Mouse (Mus musculus): ENCODE measurements around the gene Mllt11.

The Mllt11 gene

DNA sequence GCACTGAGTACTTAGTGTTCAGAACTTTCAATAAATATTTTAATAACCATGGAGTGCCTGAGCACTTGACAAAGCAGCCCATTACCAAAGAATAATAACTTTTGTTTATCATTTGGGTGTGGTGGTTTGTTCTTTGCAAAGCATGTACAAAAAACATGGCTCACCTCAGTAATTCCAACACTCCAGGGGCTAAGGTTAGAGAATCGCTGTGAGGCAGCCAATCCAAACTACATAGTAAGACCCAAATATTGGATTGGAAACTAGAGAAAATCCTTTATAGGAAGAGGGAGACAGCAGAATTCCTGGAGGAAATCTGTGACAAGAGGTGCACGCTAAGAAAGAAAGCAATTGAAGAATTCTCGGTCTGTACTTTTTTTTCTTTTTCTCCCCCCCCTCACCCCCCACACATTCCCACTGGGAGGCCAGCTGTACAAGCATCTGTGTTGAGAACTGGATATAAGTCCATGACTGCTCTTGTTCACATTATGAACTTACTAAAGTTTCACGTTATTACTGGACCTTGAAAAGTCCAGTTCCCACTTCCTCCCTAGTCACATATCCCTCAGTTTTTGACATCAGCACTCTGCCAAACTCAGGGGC, 15.2 kb downstream of the Mllt11 start:
- 11% methylated on average over 4 of the region's 4 CpGs for WGBS

DNA sequence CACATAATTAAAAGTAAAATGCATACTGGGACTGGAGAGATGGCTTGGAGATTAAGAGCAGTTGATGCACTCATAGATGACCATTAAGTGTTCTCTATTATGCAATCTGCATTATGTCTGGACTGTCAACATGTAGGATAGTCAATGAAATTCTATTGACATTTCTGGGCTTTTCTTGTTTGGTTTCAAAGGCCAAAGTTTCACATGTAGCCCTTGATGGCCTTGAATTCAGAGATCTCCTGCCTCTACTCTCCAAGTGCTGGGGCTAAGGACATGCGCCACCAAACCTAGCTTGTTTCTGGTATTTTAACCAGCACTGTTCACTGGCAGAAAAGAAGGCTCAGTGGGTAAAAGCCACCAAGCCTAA, 18.4 kb downstream of the Mllt11 start:
- 100% methylated on average over 1 of the region's 1 CpGs for WGBS

DNA sequence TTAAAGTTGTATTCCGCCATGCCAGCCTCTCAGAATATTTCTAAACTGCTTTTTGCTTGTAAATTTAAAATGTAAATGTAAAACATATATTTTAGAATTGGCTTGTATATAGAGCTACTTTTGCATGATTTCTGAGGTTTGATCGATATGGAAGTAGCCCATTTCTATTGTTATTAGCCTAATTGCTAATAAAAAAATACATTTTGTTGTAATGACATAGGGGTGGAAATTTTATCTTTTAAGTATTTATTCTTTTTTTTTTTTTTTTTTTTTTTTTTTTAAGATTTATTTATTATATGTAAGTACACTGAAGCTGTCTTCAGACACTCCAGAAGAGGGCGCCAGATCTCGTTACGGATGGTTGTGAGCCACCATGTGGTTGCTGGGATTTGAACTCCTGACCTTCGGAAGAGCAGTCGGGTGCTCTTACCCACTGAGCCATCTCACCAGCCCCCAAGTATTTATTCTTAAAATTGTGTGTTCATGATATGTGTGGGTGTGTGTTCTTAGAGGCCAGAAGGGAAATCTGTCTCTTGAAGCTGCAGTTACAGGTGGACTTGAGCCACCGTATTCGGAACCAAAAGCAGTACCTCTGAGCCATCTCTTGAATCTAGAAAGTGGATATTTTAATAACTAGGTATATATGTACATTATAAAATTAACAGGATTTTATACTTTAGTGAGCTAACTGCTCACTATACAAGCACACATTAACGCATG, 18.9 kb downstream of the Mllt11 start:
- 81% methylated on average over 10 of the region's 10 CpGs for WGBS

DNA sequence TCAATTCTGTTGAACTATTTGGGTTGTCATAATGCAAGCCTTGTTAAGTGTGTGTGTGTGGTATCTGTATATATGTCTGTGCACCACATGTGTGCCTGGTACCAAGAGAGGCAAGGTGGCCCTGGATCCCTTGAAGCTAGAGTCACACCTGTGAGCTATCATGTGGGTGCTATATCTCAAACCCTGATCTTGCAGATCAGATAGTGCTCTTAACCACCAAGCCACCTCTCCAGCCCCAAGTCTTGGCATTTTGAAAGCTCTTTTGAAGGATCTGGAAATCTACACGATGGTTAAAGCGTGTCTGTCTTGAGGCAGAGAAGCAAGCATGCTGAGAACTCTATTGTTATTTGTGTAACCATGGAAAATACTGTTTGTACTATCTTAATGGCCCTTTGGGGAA, 21.4 kb downstream of the Mllt11 start:
- WGBS: 62% methylated on average over 2 of the region's 2 CpGs

DNA sequence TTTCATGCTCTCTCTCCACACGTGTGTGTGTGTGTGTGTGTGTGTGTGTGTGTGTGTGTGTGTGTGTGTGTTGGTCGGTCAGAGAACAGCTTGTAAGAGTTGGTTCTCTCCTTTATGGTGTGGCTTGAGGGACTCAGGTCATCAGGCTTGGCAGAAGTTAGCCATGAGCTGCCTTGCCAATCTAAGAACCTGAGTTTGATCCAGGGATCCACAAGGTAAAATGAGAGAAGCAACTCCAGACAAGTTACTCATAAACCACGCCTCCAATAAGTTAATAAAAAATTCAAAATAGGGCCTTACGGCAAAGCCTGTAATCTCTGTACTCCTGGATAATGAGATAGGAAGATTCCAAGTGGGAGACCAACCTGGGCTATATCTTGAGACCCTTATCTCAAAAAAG, 23.7 kb downstream of the Mllt11 start:
- WGBS: 77% methylated on average over 4 of the region's 4 CpGs

DNA sequence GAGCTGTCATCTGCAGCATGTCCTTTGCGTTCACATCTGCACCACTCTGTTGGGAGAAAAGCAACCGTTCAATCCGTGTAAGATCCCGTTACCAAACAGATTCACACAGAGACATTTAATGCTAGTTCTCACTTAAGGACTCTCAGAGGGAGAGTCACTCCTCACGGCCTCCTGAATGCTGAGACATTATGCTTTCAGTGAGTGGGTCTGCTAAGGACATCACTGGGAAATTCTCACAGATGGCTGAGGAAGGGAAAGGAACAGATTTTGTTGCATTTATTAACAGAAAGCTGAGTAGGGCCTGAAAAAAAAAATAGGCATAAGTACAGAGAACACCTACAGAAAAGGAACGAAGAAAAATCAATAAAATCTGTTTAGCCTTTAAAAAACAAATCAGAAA, 28.1 kb downstream of the Mllt11 start:
- 54% methylated on average over 6 of the region's 6 CpGs for WGBS

DNA sequence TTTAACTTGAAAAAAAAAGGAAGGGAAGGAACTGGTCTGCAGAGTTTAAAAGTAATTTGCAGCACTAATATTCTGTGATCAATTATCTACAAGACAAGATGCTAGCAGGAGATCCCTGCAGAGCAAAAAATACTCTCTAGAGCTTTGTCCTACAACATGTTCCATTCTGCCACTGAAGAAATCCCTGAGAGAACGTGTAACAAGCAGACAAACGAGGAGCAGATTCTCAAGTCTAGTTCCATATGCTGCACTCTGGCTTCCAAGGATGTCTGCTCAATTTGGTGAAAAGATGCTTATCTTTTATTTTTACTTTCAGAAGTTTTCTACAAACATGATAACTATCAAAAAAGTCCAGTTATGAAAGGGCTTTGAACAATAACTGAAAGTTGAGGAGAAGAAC, 31.4 kb downstream of the Mllt11 start:
- 38% methylated on average over 2 of the region's 2 CpGs for WGBS

DNA sequence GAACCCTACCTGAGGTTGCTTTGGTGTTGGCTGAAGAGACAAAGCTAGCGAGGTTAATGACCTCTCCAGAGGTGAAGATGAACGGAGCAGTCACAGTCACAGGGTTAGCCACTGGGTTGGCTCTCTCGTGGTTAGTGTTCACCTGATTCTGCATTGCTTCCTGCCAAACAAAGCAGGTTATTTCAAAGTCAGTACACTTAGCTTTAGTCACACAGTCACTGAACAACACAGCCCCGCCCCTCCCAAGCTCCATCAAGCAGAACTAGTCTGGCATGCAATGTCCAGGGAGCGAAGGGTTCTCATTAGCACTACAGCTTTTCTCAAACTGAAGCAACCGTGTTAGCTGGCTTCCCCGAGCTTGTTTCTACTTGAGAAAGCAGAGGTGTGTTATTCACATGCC, 31.8 kb downstream of the Mllt11 start:
- 58% methylated on average over 7 of the region's 7 CpGs for WGBS

DNA sequence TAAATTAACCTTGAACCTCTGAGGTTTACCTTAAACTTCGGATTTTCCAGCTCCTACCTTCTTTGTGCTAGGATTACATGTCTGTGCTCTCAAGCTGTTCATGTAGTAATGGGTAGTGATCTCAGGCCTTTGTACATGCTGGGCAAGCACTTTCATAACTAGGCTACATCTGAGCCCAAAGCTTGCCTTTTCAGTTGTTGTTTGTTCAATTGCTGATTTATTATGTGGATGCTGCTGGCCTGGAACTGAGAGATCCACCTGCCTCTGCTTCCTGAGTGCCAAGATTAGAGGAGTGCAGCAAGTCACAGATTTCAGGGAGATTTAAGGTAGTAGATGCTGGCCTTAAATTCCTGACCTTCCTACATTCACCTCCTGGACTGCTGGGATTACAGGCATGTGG, 32.9 kb downstream of the Mllt11 start:
- WGBS: 85% methylated on average over 1 of the region's 1 CpGs

DNA sequence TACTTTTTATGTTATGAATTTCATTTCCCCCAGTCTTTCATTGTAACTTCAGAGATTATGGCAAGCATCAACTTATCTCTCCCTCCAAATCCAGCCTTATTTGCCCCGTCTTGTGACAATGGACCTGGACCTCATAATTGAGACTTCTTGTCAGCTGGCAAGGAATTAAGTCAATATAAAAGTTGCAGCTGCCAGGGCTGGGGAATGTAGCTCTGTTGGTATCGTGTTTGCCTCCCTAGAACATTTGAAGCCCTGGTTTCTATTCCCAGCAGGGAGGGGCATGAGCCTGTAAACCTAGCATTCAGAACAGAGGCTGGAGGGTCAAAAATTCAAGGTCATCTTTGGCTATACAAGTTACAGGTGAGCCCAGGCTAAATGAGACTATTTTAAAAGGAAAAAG, 36.2 kb downstream of the Mllt11 start:
- WGBS: 90% methylated on average over 2 of the region's 2 CpGs

DNA sequence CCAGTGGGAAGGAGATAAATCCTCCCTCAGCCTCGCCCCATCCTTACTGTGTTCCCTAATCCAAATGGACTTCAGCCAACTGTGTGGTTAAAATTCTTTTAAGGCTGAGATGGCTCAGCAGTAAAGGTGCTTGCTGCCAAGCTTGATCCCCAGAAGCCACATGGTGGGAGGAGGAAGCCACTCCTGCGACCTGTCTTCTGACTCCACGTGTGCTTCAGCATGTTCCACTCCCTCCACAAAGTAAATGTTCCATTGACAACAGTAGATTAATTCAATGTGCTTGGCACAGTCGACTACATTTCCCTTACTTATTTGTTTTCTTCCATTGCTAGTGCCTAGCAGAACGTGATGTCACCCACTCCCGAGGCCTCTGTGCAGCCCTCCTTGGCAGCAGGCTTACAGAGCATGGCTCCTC, 37.2 kb downstream of the Mllt11 start:
- WGBS: 47% methylated on average over 6 of the region's 6 CpGs

DNA sequence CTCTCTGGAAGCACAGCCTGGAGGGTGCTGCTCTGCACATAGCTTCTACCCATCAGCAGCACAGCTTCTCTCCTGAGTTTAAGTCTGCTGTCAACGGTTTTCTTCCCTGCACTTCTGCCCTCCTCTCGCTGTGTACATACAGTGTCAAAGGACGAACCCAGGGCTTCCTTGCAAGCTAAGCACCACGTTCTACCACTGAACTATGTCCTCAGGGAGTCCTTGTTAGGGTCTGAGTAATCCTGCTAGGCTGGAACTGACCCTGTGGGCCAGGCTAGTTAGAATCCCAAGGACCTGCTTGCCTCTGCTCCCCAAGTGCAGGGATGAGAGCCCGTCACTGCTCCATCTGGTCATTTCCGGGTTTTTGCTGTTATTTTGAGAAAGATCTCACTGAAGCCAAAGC, 45.1 kb downstream of the Mllt11 start:
- WGBS: 88% methylated on average over 6 of the region's 6 CpGs

DNA sequence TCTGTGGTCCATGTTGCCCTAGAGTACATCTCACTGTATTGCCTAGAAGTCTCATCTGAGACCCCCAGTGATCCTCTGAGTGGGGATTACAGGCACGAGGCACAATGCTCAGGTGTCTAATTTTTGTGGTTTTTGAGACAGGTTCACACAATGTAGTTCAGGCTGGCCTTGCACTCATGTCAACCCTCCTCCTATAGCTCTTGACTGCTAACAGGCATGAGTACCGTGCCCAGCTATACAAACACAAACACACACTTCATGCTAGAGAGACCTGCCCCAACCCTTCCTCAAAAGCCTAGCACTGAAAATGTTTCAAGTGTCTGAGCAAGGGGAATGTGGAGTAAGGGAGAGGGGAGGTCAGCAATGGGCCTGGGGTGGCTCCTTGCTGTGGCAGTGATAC, 45.9 kb downstream of the Mllt11 start:
- WGBS: 94% methylated on average over 2 of the region's 2 CpGs

DNA sequence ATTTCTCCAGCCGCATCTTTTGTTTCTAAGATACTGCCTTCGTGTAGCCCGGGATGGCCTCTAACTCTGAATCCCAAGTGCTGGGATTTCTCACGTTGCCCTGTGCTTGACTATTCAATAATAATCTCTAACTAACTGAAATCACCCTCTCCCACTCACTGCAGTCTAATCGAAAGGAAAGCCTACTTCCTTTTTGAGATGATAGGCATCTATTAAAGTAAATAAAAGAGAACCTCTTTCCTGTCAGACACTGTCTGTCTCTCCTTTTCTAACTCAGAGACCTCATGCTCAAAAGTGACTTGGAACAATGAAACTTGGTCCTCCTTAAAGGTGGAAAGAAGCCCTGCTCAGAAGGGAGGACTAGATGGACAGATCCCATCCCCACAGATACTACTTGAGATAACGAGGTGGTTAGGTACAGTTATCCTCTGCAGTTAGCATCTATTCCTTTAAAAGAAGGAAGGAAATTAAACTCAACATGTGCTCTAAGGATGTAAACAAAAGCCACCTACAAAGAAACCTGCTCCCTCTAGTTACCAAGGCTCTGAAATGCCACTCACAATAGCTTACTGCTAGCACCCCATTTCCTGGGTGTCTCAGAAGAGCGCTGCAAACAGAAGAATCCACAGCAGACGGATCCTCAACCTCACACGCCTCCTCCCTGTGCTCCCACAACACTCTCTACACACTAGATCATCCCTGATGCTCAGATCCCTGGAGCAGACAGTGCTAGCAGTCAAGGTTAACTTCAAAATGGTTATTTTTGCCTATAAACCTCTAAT, 47.0 kb downstream of the Mllt11 start:
- WGBS: 68% methylated on average over 9 of the region's 9 CpGs

DNA sequence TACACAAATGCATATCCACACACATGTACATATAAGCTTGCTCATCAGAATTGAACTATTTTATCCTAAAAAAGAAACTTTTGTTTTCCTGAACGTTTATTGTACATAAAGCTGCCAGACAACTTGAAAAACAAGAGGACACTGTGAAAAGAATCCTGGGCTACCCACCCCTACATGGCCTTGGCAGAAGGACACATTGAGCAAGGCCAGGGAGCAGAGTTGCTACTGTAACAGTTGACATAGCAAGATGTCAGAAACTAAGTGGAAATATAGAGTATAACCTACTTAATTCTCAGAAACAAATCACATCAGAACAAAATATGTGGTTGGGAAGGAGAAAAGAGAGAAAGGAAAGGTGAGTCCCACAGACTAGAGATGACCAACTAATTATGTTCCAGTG, 50.1 kb downstream of the Mllt11 start:
- 43% methylated on average over 1 of the region's 1 CpGs for WGBS

DNA sequence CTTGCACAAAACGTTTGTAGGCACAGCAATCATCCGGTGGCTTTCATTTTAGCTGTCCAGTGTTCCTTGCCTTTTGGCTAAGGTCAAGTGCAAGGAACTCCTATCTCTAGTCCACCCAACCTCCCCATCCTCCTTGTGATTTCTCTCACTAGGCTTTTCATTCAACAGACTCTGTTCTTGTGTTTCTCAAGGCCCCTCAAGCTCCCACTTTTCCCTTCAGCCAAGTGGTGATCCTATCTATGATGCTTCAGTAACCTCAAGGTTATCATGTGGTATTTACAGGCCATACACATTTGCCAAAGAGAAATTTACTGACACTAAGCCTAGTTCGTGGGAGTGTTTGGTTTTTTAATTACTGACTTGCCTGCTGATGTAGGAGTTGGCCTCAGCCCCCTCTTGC, 52.1 kb downstream of the Mllt11 start:
- WGBS: 64% methylated on average over 3 of the region's 3 CpGs

DNA sequence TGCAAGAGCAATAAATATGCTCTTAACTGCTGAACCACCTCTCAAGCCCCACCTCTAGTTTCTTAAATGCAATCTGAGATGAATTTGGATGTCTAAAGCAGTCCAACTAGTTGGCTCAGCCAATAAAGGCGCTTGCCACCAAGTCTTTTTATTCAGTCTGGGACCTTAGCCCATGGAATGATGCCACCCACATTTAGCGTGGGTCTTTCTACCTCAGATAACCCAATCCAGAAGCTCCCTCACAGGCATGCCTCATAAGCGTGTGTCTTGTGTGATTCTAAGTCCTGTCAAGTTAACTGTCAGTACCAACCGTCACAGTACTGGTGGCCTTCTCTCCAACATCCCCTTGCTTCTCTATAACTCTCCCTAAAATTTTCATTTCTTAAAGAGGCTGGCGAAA, 53.0 kb downstream of the Mllt11 start:
- 49% methylated on average over 5 of the region's 5 CpGs for WGBS

DNA sequence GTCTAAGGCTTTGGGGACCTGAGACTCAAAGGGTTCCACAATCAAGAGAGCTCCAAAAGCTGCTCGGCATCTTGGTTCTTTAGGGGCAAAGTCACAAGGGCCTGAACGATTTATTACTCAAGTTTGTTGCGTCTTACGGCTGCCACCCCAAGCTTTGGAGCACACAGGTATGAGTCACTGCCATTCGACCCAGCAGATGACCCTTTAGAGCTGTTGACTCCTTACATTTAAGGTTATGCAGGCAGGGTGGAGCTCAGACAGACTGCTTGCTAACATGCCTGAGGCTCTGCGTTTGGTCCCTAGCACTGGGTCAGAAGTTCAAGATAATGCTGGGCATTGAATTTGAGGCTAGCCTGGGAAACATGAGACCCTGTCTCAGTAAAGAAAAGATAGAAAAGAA, 54.4 kb downstream of the Mllt11 start:
- WGBS: 85% methylated on average over 6 of the region's 6 CpGs

DNA sequence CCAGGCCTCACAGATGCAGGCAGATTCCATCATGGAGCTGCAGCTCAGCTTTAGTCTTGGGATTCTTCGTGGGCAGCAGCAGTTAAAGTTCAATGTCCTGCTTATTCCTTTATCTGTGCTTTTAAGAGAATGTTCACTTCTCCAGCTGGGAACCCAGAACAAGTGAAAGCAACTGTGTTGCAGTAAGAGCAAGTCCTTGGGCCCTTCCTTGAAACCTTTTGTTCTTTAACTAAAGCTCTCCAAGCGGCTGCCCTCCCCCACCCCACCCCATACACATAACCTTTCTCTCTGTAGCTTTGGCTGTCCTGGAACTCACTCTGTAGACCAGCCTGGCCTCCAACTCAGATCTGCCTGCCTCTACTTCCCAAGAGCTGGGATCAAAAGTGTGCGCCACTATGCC, 55.5 kb downstream of the Mllt11 start:
- 77% methylated on average over 3 of the region's 3 CpGs for WGBS

DNA sequence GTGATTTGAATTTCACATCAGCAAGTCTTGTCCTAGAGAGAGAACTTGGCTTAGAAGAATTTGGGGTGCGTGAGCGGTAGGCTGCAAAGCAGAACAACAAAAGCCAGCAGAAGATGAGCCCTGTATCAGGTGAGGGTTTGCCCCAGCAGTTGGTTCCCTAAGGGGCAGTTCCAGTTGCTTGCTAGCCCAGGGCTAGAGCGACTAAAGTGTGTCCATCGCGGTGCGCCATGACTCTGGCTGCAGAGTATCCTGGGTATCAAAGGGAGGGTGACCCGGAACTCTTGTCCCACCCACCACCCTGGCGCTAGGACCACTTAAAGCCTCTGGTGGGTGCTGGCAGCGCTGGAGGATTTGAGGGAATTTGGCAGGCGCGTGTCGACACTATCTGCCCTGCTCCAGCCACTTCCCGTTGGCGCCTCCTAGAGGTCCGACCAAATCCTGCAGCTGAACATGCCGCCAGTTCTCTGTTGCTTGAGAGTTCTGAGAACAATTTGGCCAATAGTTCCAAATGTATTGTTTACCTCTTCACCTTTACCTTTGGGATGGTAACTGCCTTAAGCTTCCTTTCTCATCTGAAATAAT, 57.9 kb downstream of the Mllt11 start:
- WGBS: 16% methylated on average over 16 of the region's 16 CpGs

DNA sequence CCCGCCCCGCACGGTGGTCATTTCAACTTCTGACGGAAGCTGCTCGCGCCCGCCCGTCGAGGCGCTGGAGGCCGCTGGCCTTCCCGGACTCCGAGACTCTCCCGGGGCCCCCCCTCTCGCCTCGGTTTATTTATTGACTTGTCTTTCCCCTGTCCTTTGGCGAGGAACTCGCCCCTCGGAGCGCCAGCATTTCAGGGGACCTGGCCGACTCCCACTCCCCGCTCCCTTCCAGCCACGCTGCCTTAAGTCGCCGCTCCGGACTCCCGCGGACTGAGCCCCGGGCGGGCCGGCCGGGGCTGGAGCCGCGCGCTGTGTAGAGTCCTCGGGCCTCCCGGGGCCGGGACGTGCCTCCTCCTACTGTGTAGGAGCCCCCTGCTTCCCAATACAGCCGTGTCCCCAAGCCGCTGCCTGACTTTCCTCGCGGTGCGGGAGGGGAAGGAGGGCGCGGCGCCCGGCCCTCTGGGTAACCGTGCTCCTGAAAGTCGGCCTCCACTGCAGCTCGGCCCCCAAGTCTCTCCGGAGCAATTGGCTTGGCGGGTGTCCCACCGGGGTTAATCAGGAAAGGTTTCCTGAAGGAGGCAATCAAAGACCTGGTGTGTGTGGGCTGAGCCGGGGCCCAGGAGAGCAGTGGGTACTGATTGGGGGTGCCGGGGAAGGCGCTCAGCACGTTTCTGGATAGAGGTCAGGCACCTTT, 58.6 kb downstream of the Mllt11 start:
- WGBS: 31% methylated on average over 58 of the region's 58 CpGs
